Mouse (Mus musculus) stomach, embryonic 15.5 days (tissue): ENCODE measurements around the gene Clcn6. TPM values are rescaled to one million over a fixed set of nuclear protein-coding genes. Genes with fewer than 3 reads are reported as not detected.
"Not testable (repeated sequence)": the region's sequence is repeated elsewhere in the genome, so short reads cannot be mapped to it uniquely, and the experiment has no call there.

Experiments
- ATAC-seq: fragments of 200-750 bp; cut with Nextera tagmentation; 2 replicates; pipeline ENCODE4 v1.8.0; 2017; ENCODE audit warnings: low read depth, moderate number of reproducible peaks, moderate TSS enrichment; ENCODE audit not compliant: insufficient read depth, low FRiP score
- H3K27ac ChIP-seq: fragments of 300-500 bp; sonication (generic); 2 replicates; pipeline ENCODE4 v1.5.1; 2015; ENCODE audit warnings: mild to moderate bottlenecking, inconsistent platforms
- H3K27me3 ChIP-seq: fragments of 300-500 bp; sonication (generic); replicated peaks from 2 replicates; pipeline ENCODE4 v1.6.1; 2015; ENCODE audit warnings: inconsistent platforms
- H3K36me3 ChIP-seq: fragments of 300-500 bp; sonication (generic); 2 replicates; pipeline ENCODE4 v1.6.1; 2015; ENCODE audit warnings: inconsistent platforms
- H3K4me1 ChIP-seq: fragments of 300-500 bp; sonication (generic); 2 replicates; pipeline ENCODE4 v1.6.1; 2015; ENCODE audit warnings: inconsistent platforms
- H3K4me2 ChIP-seq: fragments of 300-500 bp; sonication (generic); 2 replicates; pipeline ENCODE4 v1.6.1; 2015; ENCODE audit warnings: mild to moderate bottlenecking, inconsistent platforms
- H3K4me3 ChIP-seq: fragments of 300-500 bp; sonication (generic); replicated peaks from 2 replicates; pipeline ENCODE4 v1.5.1; 2015; ENCODE audit warnings: inconsistent platforms
- H3K9ac ChIP-seq: fragments of 300-500 bp; sonication (generic); 2 replicates; pipeline ENCODE4 v1.6.1; 2015; ENCODE audit warnings: inconsistent platforms
- H3K9me3 ChIP-seq: fragments of 300-500 bp; sonication (generic); 2 replicates; pipeline ENCODE4 v1.6.1; 2016; ENCODE audit warnings: inconsistent platforms
- whole genome bisulfite sequencing: fragments of 180-500 bp; shearing (Covaris S2); methylation state at CpG from one replicate; pipeline ENCODE4 v1.1.7; 2015; 5-methylcytosine and 5-hydroxymethylcytosine counted together
- polyA plus RNA-seq: library from polyadenylated mRNA; unstranded; fragments of >200 nt; fragmentation: Nextera tagmentation; extraction: Ambion mirVana; gene quantifications from 2 replicates; pipeline ENCODE4 v1.2.1, GENCODE M21; 2015

Clcn6 gene
- polyA plus RNA-seq, 1 experiment from 2014 or later: 5.1 TPM

DNA sequence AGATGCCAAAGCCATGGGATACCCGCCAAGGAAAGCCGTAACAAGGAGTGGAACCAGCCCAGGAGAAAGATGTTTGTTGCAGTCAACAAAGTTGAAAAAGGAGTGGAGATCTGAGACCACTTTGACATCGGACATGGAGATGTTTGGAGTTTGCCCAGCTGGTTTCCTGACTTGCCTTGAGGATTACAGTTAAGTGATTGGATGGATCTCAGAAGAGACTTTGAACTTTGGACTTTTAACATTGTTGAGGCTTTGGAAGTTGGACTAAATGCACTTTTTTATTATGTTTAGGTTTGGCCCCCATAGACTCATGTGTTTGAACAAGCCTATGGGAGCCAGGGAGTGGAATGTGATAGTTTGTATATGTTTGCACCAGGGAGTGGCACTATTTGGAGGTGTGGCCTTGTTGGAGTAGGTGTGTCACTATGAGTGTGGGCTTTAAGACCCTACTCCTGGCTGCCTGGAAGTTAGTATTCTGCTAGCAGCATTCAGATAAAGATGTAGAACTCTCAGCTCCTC is 11.8 kb upstream of the Clcn6 start:
- H3K4me1 ChIP-seq, H3K27me3 ChIP-seq, H3K4me2 ChIP-seq, H3K27ac ChIP-seq, H3K9me3 ChIP-seq, ATAC-seq, H3K4me3 ChIP-seq, H3K9ac ChIP-seq: not testable (repeated sequence)
- H3K36me3 ChIP-seq: peaks cover 48% of the 10 kb centered on the region
- 73% methylated on average over 3 of the region's 3 CpGs for WGBS

DNA sequence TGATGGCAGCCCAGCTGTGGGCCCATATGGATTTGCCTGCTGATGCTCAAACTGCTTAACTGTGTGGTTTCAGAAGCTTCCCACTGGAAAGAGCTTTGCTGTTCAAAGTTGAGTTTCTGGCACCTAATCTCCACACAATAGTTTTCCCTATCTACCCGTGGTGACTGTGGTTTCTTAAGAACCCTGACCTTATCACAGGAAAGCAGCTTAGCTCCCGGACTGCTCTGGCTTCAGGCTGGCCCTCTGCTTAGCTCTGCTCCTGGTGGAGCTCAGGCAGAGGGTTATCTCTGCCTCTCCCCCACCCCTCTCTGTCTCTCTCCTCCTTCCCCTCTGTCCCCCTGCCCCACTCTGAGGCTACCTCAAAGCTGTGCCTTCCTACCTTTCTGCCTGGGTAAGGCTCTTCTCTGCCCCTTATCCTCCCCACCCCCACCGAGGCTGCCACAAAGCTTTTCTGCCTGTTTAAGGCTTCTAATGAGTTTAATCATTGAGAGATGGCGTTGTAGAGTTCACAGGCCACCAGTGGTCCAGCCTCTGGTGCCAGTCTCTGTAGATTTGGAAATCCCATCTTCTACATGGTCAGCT is 7.9 kb upstream of the Clcn6 start:
- ATAC-seq: peak; percentile 74
- H3K36me3 ChIP-seq: peaks cover 24% of the 10 kb centered on the region
- H3K4me3 ChIP-seq: no peak overlapping the region
- peak overlapping the region; percentile 23; the same call in 1 of the 2 replicates for H3K27ac ChIP-seq
- 47% methylated on average over 4 of the region's 4 CpGs for WGBS
- peaks cover 6% of the 10 kb centered on the region for H3K4me1 ChIP-seq
- H3K27me3 ChIP-seq: no peaks in the 10 kb centered on the region
- H3K9ac ChIP-seq: no peak overlapping the region
- no peak overlapping the region for H3K4me2 ChIP-seq
- H3K9me3 ChIP-seq: no peaks in the 10 kb centered on the region

GRCm38 (mm10) chr4:148044113-148044512 is 5.5 kb upstream of the Clcn6 start:
- no peaks in the 10 kb centered on the region for H3K9me3 ChIP-seq
- 89% methylated on average over 2 of the region's 2 CpGs for WGBS
- peaks cover 22% of the 10 kb centered on the region for H3K4me1 ChIP-seq
- H3K27me3 ChIP-seq: no peaks in the 10 kb centered on the region
- no peak overlapping the region for H3K4me2 ChIP-seq
- no peak overlapping the region for H3K9ac ChIP-seq
- no peak overlapping the region for H3K4me3 ChIP-seq
- H3K27ac ChIP-seq: no peak overlapping the region
- H3K36me3 ChIP-seq: 0 out of 2 replicates have a peak, but pooled peaks cover 9% of the 10 kb centered on the region
- no peak for ATAC-seq

DNA sequence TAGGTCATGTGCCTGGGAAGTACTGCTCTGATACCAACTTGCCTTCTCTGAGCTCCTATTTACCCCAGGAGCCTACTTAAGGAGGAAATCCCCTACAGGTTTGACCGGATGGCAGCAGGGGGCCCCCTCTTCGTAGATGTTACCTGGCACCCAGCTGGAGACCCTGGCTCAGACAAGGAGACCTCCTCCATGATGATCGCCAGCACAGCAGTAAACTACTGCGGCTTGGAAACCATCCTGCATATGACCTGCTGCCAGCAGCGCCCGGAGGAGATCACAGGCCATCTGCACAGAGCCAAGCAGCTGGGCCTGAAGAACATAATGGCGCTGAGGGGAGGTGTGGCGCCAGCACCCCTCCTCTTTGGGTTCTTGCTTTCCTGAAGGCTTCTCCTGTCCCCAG is 4.7 kb upstream of the Clcn6 start:
- not testable (repeated sequence) for H3K4me2 ChIP-seq, H3K9me3 ChIP-seq, H3K4me3 ChIP-seq, H3K36me3 ChIP-seq, ATAC-seq, H3K9ac ChIP-seq, H3K27me3 ChIP-seq, H3K27ac ChIP-seq
- 82% methylated on average over 7 of the region's 8 CpGs for WGBS
- H3K4me1 ChIP-seq: peaks cover 22% of the 10 kb centered on the region

- 0 out of 2 replicates have a peak, but pooled peaks cover 9% of the 10 kb centered on the region for H3K36me3 ChIP-seq
- H3K9me3 ChIP-seq: no peaks in the 10 kb centered on the region
- H3K9ac ChIP-seq: peak overlapping the region; percentile 39; the same call in 1 of the 2 replicates
- H3K27me3 ChIP-seq: no peaks in the 10 kb centered on the region
- 4% methylated on average over 16 of the region's 16 CpGs for WGBS
- H3K4me3 ChIP-seq: peak overlapping the region; percentile 51
- peaks cover 27% of the 10 kb centered on the region for H3K4me1 ChIP-seq
- no peak for ATAC-seq
- H3K4me2 ChIP-seq: peak overlapping the region; percentile 83
- peak overlapping the region; percentile 83 for H3K27ac ChIP-seq
Measured at GRCm38 (mm10) chr4:148041611-148042191, 3.1 kb upstream of the Clcn6 start.

DNA sequence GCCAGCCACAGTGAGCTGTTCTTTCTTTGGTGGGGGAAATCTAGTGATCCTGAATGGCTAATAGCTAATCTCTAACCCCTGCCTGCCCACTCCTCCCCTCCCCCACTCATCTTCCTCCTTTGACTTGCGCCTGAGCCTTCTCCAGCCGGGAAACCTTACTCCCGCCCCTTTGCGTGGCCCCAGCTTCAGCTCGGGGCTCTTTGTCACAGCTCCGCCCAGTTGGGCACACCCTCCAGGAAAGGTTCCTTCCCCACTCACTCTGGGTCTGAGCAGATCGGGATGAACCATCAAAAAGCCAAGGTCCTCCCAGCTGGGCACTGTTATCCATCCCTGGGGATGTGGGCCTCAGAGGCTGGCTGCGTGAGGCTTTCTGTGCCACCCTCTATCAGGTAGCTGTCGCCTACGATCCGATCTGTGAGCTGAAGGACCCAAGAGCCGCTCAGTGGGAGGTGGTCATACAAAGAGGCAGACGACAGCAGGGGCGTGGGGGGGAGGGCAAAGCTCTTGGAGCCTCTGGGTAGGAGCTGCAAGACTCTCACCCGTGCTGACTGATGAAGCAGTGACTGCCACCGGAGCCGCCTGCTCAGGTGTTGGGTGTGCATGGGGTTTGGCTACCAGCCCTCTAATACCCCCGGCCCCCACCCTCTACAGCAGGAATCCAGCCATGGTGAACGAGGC is 2.5 kb upstream of the Clcn6 start:
- peak overlapping the region; percentile 51 for H3K4me3 ChIP-seq
- H3K36me3 ChIP-seq: 0 out of 2 replicates have a peak, but pooled peaks cover 9% of the 10 kb centered on the region
- H3K9ac ChIP-seq: peak overlapping the region; percentile 39
- no peaks in the 10 kb centered on the region for H3K9me3 ChIP-seq
- WGBS: under 1% methylated on average over 19 of the region's 19 CpGs
- peak; percentile 59 for ATAC-seq
- peak overlapping the region; percentile 83 for H3K27ac ChIP-seq
- H3K4me1 ChIP-seq: peaks cover 27% of the 10 kb centered on the region
- H3K27me3 ChIP-seq: no peaks in the 10 kb centered on the region
- H3K4me2 ChIP-seq: peak overlapping the region; percentile 83

DNA sequence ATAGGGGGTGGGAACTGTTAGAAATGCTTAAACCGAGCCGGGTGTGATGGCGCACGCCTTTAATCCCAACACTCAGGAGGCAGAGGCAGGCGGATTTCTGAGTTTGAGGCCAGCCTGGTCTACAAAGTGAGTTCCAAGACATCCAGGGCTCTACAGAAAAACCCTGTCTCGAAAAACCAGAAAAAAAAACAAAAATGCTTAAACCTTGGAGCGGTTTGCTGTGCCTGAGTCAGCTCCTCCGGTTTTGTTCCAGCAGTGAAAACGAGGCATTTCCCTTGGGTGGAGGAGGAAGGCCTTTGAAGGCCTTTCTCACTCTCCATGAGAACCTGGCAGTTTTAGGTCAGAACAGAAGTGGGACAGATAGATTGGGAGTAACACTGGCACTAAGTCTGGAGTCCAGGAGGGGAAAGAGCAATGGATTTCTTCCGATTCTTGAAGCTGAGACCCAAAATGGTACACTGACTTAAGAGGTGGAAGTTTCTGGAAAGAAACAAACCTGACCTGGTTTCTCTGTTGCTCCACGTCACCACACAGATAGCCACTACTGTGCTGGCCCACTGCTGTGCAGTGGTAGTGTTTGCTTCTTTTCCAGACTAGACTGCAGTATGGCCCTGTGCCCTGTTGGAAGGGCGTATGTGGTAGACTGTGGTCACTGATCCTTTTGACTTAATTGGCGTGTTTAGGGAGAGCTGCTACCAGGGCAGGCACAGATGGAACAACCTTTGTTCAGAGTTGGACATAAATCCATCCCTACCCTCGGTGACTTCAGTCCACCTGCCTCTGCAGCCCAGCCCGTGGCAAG is 1.6 kb upstream of the Clcn6 start:
- ATAC-seq: no peak
- H3K36me3 ChIP-seq: 0 out of 2 replicates have a peak, but pooled peaks cover 9% of the 10 kb centered on the region
- WGBS: 63% methylated on average over 15 of the region's 15 CpGs
- H3K27ac ChIP-seq: peak overlapping the region; percentile 83
- H3K4me1 ChIP-seq: peaks cover 27% of the 10 kb centered on the region
- no peaks in the 10 kb centered on the region for H3K27me3 ChIP-seq
- no peak overlapping the region for H3K9ac ChIP-seq
- H3K4me3 ChIP-seq: peak overlapping the region; percentile 90
- H3K9me3 ChIP-seq: no peaks in the 10 kb centered on the region
- H3K4me2 ChIP-seq: peak overlapping the region; percentile 83

GRCm38 (mm10) chr4:148039254-148040028 is 820 bp upstream of the Clcn6 start:
- H3K9me3 ChIP-seq: no peaks in the 10 kb centered on the region
- peak overlapping the region; percentile 90 for H3K4me3 ChIP-seq
- peak overlapping the region; percentile 83 for H3K4me2 ChIP-seq
- 0 out of 2 replicates have a peak, but pooled peaks cover 6% of the 10 kb centered on the region for H3K36me3 ChIP-seq
- no peaks in the 10 kb centered on the region for H3K27me3 ChIP-seq
- H3K27ac ChIP-seq: peak overlapping the region; percentile 83
- peak overlapping the region; percentile 36; the same call in 1 of the 2 replicates for H3K9ac ChIP-seq
- ATAC-seq: no peak
- peaks cover 27% of the 10 kb centered on the region for H3K4me1 ChIP-seq
- WGBS: 17% methylated on average over 19 of the region's 19 CpGs

DNA sequence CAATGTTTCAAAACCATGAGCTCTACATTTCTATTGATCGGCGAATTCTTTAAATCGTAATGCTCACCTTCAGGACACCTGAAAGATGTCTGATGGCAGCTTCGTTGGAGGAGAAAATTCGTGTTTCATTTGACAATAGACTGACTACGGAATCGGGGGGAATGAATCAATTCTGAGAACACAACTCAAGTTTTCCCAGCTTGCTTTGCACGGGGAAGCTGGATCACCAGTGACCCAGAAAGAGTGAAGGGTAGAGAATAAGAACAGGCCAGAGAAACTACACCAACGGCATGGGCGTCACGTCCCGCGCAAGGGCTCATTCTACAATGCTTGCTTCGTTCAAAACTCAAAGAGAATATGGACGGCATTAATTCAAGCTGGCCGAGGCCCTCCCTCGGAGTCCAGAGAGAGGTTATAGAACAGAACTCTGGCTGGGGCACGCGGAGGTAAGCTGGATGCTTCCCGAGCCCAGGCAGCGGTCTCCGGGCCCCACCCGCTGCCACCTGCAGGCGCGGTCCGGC is 482 bp downstream of the Clcn6 start:
- H3K9me3 ChIP-seq: no peaks in the 10 kb centered on the region
- peak overlapping the region; percentile 68 for H3K4me2 ChIP-seq
- H3K9ac ChIP-seq: peak overlapping the region; percentile 56
- no peaks in the 10 kb centered on the region for H3K36me3 ChIP-seq
- H3K4me3 ChIP-seq: peak overlapping the region; percentile 90
- 6% methylated on average over 26 of the region's 26 CpGs for WGBS
- peaks cover 27% of the 10 kb centered on the region for H3K4me1 ChIP-seq
- H3K27me3 ChIP-seq: no peaks in the 10 kb centered on the region
- ATAC-seq: no peak
- H3K27ac ChIP-seq: peak overlapping the region; percentile 88

DNA sequence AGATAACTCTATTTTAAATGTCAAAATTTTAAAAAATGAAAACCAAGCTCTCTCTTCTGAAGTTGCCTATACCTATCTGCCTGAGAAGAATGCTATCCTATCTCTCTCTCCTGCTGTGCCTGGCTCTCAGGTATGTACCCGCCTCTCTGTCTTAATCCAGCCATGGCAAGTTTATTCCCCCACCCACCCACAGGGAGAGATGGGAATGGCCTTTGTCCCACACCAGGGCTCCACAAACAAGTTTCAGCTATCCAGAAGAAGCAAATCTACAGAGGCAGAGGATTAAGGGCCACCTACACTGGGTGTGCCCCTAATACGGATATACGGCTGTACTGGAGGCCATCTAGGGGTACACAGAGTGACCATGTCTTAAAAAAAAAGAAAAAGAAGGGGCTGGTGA is 3.2 kb downstream of the Clcn6 start:
- Histone ChIP-seq H3K4me2 (no peak overlapping the region), H3K36me3 (no peaks in the 10 kb centered on the region), H3K27ac (no peak overlapping the region), H3K4me1 (peaks cover 16% of the 10 kb centered on the region), H3K4me3 (no peak overlapping the region), H3K9ac (no peak overlapping the region), H3K9me3 (no peaks in the 10 kb centered on the region), H3K27me3 (no peaks in the 10 kb centered on the region)
- ATAC-seq: no peak
- WGBS: 89% methylated on average over 3 of the region's 3 CpGs
